Mouse (Mus musculus) stomach, embryonic 14.5 days (tissue): Measurements from ENCODE around the gene Mbtps2. TPM values are rescaled to one million over a fixed set of nuclear protein-coding genes. Genes with fewer than 3 reads are reported as not detected.

ENCODE experiments used
- ATAC-seq: fragments of 200-750 bp; cut with Nextera tagmentation; 2 replicates; pipeline ENCODE4 v1.8.0; 2017; ENCODE audit warnings: low read depth, moderate TSS enrichment; ENCODE audit not compliant: insufficient number of reproducible peaks, insufficient read depth, low FRiP score
- H3K27ac ChIP-seq: fragments of 300-500 bp; sonication (generic); 2 replicates; pipeline ENCODE4 v1.5.1; 2014; ENCODE audit warnings: mild to moderate bottlenecking, low read length, moderate library complexity, mixed read lengths
- H3K27me3 ChIP-seq: fragments of 300-500 bp; sonication (generic); 2 replicates; pipeline ENCODE4 v1.6.1; 2014; ENCODE audit warnings: low read length, control low read depth, mixed read lengths; ENCODE audit not compliant: control insufficient read depth, insufficient read depth
- H3K36me3 ChIP-seq: fragments of 300-500 bp; sonication (generic); 2 replicates; pipeline ENCODE4 v1.6.1; 2014; ENCODE audit warnings: mild to moderate bottlenecking, control low read depth, low read length, moderate library complexity, mixed read lengths; ENCODE audit not compliant: control insufficient read depth, insufficient read depth
- H3K4me1 ChIP-seq: fragments of 300-500 bp; sonication (generic); 2 replicates; pipeline ENCODE4 v1.6.1; 2014; ENCODE audit warnings: low read length, control low read depth, mixed read lengths; ENCODE audit not compliant: control insufficient read depth, insufficient read depth
- H3K4me2 ChIP-seq: fragments of 300-500 bp; sonication (generic); replicated peaks from 2 replicates; pipeline ENCODE4 v1.6.1; 2014; ENCODE audit warnings: low read depth, low read length, control low read depth
- H3K4me3 ChIP-seq: fragments of 300-500 bp; sonication (generic); 2 replicates; pipeline ENCODE4 v1.5.1; 2014; ENCODE audit warnings: low read depth, low read length, control low read depth
- H3K9ac ChIP-seq: fragments of 300-500 bp; sonication (generic); replicated peaks from 2 replicates; pipeline ENCODE4 v1.6.1; 2014; ENCODE audit warnings: low read depth, mild to moderate bottlenecking, control low read depth, low read length, moderate library complexity, mixed read lengths
- H3K9me3 ChIP-seq: fragments of 300-500 bp; sonication (generic); 2 replicates; pipeline ENCODE4 v1.6.1; 2016; ENCODE audit warnings: low read depth, low read length, control low read depth; ENCODE audit not compliant: control insufficient read depth
- WGBS: fragments of 180-500 bp; shearing (Covaris S2); extraction: QIAGEN DNeasy Blood & Tissue Kit; methylation state at CpG from one replicate; pipeline ENCODE4 v1.1.7; 2014; 5-methylcytosine and 5-hydroxymethylcytosine counted together
- polyA plus RNA-seq: library from polyadenylated mRNA; unstranded; fragments of >200 nt; fragmentation: Nextera tagmentation; extraction: Ambion mirVana; gene quantifications from 2 replicates; pipeline ENCODE4 v1.2.1, GENCODE M21; 2014

Mbtps2 gene
- polyA plus RNA-seq, 1 experiment from 2014 or later = 24.3 TPM

DNA sequence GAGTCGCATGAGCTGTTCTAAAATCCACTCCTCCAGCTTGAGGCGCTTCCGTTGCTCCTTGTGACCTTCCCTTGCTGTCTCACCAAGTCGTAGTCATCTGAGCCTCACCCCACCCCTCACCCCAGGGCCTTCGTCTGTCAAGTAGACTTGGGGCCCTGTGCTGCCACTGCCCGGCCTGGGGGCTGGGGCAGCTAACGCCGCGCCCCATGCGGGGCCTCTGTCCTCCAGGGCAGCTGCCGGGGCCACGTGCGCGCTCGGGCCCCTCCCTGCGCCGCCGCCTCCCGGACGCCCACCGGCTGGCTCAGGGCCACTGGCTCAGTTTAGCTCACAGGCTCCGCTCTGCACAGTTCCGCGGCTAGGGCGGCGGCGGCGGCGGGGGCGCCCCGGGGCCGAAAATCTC is 14.4 kb upstream of the Mbtps2 start:
- H3K9ac ChIP-seq = no peak overlapping the region
- no peak overlapping the region for H3K4me3 ChIP-seq
- 0 out of 2 replicates have a peak, but pooled peaks have one; percentile 42 for ATAC-seq

DNA sequence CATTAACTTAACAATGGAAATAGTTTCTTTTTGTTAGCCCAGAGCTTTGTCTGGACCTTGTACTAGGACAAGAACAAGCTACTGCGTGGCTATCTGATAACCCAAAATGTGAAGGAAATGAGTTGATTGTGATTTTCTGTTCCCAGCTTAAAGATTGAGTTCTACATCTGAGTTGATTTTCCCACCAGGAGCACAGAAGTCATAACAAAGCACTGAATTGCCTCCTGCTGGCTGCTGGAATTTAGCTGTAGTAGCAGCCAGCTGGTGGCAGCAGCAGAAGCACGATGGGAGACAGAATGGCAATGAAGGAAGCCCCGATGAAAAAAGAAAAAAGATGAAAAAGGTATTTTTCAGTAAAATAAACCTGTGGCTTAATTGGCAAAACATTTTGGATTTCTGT is 2.9 kb upstream of the Mbtps2 start:
- 16% methylated on average over 3 of the region's 3 CpGs for WGBS
- Histone ChIP-seq H3K9me3 (no peaks in the 10 kb centered on the region), H3K9ac (no peak overlapping the region), H3K4me2 (no peak overlapping the region), H3K27me3 (no peaks in the 10 kb centered on the region), H3K4me3 (no peak overlapping the region), H3K36me3 (no peaks in the 10 kb centered on the region), H3K4me1 (no peaks in the 10 kb centered on the region), H3K27ac (no peak overlapping the region)
- ATAC-seq = no peak

More for the DNA sequence above, 14.4 kb upstream of the Mbtps2 start:
- no peaks in the 10 kb centered on the region for H3K27me3 ChIP-seq
- H3K4me2 ChIP-seq = peak overlapping the region; percentile 35
- H3K36me3 ChIP-seq = no peaks in the 10 kb centered on the region
- no peaks in the 10 kb centered on the region for H3K9me3 ChIP-seq
- H3K4me1 ChIP-seq = 0 out of 2 replicates have a peak, but pooled peaks cover 2% of the 10 kb centered on the region
- WGBS = 31% methylated on average over 31 of the region's 32 CpGs
- no peak overlapping the region for H3K27ac ChIP-seq

DNA sequence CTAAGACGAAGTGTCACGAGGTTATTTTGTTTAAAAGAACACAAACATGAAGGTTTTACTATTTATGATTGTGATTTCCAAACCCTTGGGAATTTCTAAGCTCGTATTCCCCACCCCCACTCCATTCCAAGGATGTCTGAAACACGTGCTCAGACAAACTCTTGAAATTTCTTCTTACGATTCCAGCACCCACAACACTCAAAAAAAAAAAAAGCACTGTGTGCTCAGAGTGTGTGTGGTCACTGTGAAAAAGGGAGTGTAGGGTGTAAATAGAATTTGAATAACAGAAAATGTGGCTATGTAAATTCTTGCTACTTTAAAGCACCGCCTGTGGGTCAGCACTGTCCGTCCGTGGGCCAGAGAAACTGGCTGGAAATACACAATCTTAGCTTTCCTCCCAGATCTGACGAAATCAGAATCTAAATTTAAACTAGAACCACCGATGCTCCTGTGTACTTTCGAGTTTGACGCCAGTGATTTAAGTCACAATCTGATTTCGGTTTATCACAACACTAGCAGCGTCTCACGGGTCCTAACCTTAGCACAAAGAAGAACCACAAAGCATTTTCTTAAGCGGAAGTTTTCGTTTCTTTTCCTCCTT is 830 bp downstream of the Mbtps2 start:
- H3K9ac ChIP-seq = peak overlapping the region; percentile 43
- WGBS = 20% methylated on average over 17 of the region's 17 CpGs
- H3K4me3 ChIP-seq = peak overlapping the region; percentile 54
- H3K27me3 ChIP-seq = no peaks in the 10 kb centered on the region
- H3K27ac ChIP-seq = peak overlapping the region; percentile 66
- no peaks in the 10 kb centered on the region for H3K9me3 ChIP-seq
- no peak for ATAC-seq
- peak overlapping the region; percentile 41 for H3K4me2 ChIP-seq
- H3K4me1 ChIP-seq = no peaks in the 10 kb centered on the region
- H3K36me3 ChIP-seq = no peaks in the 10 kb centered on the region

DNA sequence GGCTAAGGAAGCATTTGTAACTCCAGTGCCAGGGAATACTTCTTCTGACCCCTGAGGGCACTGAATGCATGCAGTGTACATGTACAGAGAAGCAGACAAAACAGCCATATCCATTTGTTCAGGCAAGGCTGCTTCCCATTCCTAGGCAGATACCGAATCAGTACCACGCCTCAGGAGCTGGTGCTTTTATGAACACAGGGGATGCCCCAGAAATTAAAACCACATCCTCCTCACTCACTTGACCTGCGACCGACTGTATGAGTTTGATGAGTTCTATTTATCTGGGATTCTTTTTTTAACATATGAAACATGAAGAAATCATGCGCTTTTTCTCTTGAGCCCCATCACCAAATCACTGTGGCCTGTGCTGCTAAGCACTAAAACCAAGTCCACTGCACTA is 1.7 kb downstream of the Mbtps2 start:
- Histone ChIP-seq H3K36me3 (no peaks in the 10 kb centered on the region), H3K27me3 (no peaks in the 10 kb centered on the region), H3K9me3 (no peaks in the 10 kb centered on the region), H3K4me1 (no peaks in the 10 kb centered on the region), H3K9ac (no peak overlapping the region), H3K27ac (no peak overlapping the region), H3K4me3 (0 out of 2 replicates have a peak overlapping the region, but pooled peaks have one; percentile 54), H3K4me2 (peak overlapping the region; percentile 41)
- no peak for ATAC-seq
- 77% methylated on average over 5 of the region's 5 CpGs for WGBS

DNA sequence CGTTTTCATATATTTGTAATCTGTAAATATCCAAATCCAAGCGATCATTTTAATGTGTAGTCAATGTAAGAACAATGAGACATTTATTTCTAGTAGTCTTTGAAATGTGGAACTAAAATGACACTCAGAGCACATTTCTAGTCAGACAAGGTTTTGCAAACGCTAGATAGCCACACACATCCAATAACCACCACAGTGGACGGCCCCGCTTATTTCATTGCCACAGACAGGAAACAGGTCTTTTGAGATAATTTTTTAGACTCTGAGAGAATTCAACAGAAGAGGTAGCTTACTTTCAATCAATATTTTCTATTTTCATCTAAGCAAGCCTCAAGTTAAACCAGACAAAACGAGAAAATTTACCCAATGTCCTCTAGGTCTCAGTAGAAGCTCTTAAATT is 2.6 kb downstream of the Mbtps2 start:
- H3K27me3 ChIP-seq = no peaks in the 10 kb centered on the region
- no peaks in the 10 kb centered on the region for H3K4me1 ChIP-seq
- no peak overlapping the region for H3K9ac ChIP-seq
- no peak overlapping the region for H3K27ac ChIP-seq
- no peak overlapping the region for H3K4me2 ChIP-seq
- H3K9me3 ChIP-seq = no peaks in the 10 kb centered on the region
- no peaks in the 10 kb centered on the region for H3K36me3 ChIP-seq
- ATAC-seq = no peak
- H3K4me3 ChIP-seq = no peak overlapping the region
- 79% methylated on average over 6 of the region's 6 CpGs for WGBS

DNA sequence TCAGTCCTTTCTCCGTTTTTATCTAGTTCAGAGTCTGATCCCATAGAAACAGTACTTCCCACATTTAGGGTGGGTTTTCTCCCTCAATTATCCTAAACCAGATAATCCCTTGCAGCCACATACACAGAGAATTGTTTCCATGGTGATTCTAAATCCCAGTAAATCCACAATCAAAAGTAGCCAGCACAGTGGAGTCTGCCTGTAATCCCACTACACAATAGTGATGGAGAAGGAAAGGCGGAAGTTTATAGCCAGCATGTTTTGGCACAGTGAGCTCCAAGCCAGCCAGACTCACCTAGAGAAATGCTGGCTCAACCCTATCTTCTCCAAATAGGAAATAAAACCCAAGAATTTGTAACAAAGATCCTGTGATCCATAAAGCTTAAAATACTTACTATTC is 3.9 kb downstream of the Mbtps2 start:
- Histone ChIP-seq H3K4me2 (no peak overlapping the region), H3K27me3 (no peaks in the 10 kb centered on the region), H3K4me3 (no peak overlapping the region), H3K9ac (no peak overlapping the region), H3K36me3 (no peaks in the 10 kb centered on the region), H3K9me3 (no peaks in the 10 kb centered on the region), H3K4me1 (no peaks in the 10 kb centered on the region), H3K27ac (no peak overlapping the region)
- no peak for ATAC-seq
- 71% methylated on average over 2 of the region's 2 CpGs for WGBS

DNA sequence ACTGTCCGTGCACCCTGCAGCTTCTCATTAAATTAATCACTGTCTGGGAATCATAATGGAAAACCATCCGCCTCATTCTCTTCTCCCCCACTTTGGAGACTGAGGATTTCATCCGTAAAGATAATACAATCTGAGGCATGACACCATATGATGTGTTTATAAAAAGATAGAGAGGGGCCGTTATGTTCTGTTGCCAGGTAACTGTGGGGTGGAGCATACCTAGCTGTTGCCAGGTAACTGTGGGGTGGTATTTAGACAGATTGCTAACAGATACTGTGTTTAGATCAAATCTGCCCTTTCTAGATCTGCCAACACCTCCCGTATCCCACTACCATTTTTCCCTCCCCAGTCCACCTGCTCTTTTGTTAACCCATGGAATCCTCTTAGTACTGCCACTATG is 11.5 kb downstream of the Mbtps2 start:
- no peak for ATAC-seq

DNA sequence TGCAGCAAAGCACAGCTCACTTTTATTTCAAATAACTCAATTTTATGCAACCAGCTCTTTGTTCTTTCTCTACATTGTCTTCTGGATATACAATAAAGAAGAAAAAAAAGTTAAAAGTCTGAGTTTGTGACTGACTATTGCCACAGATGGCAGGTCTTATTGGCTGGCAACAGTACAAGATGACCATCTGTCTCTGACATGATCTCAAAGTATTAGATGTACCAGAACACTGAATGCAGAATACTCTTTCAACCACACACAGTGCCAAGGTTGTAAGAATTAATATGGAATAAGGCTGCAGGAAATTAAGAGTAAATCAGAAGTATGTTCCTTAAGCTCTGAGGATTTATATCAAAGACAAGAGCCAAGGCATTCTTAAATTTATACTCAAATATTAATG is 12.1 kb downstream of the Mbtps2 start:
- H3K4me2 ChIP-seq = no peak overlapping the region
- no peak overlapping the region for H3K4me3 ChIP-seq
- H3K27ac ChIP-seq = no peak overlapping the region
- no peaks in the 10 kb centered on the region for H3K4me1 ChIP-seq
- no peaks in the 10 kb centered on the region for H3K9me3 ChIP-seq
- no peaks in the 10 kb centered on the region for H3K36me3 ChIP-seq
- ATAC-seq = no peak
- H3K27me3 ChIP-seq = no peaks in the 10 kb centered on the region
- no peak overlapping the region for H3K9ac ChIP-seq

More for the DNA sequence above, 11.5 kb downstream of the Mbtps2 start:
- H3K9ac ChIP-seq = no peak overlapping the region
- WGBS = 66% methylated on average over 5 of the region's 5 CpGs
- no peak overlapping the region for H3K4me3 ChIP-seq
- H3K9me3 ChIP-seq = no peaks in the 10 kb centered on the region
- H3K4me2 ChIP-seq = no peak overlapping the region
- H3K36me3 ChIP-seq = no peaks in the 10 kb centered on the region
- H3K27me3 ChIP-seq = no peaks in the 10 kb centered on the region
- no peaks in the 10 kb centered on the region for H3K4me1 ChIP-seq
- no peak overlapping the region for H3K27ac ChIP-seq

DNA sequence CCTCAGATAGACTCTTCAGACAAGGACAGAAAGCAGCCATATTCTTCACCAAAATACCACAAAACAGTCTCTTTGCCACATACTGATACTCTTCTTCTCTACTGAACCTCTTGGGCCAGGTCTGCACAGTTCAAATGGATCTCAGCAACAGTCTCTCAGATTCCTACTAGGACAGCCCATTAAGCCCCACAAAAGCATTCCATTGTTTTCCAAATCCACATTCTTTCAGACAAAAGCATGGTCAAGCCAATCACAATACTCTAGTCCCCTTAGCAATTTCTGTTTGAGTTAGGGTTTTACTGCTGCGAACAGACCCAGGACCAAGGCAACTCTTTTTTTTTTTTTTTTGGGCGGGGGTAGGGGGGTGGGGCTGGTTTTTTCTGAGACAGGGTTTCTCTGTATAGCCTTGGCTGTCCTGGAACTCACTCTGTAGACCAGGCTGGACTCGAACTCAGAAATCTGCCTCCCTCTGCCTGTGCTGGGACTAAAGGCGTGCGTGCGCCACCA is 19.4 kb downstream of the Mbtps2 start:
- H3K4me3 ChIP-seq = no peak overlapping the region
- no peak for ATAC-seq
- 81% methylated on average over 6 of the region's 6 CpGs for WGBS
- no peaks in the 10 kb centered on the region for H3K27me3 ChIP-seq
- no peak overlapping the region for H3K27ac ChIP-seq
- no peak overlapping the region for H3K9ac ChIP-seq
- no peak overlapping the region for H3K4me2 ChIP-seq
- H3K36me3 ChIP-seq = no peaks in the 10 kb centered on the region
- no peaks in the 10 kb centered on the region for H3K9me3 ChIP-seq
- no peaks in the 10 kb centered on the region for H3K4me1 ChIP-seq
